ENCODE assay signal across 26 mouse cellular contexts in genomic region chr2:72769030-72769630, GRCm38 (mm10).
DNase-seq lines count a peak whose midpoint lies in the region; ATAC-seq and TF ChIP-seq lines count a peak whose summit lies in the region.
"Had no signal": no experiment of that assay in that cellular context is flagged by ENCODE, and none has a peak within 500 bp of the region (broad histone marks: within the 10 kb centered on the region; RNA-seq: fewer than 3 reads in every experiment).

No protein-coding gene starts in this region.

- ATAC-seq in liver, postnatal 0 days: 0 out of 2 replicates have a peak, but pooled peaks have one; percentile 23
- no peak for ATAC-seq in liver, embryonic 11.5 days (replicated peaks; ENCODE audit: low FRiP score)
- ATAC-seq in intestine, embryonic 16.5 days: peak; percentile 72
- ATAC-seq: forebrain, postnatal 0 days; inflammation-experienced regulatory T-cells, adult 6 months; midbrain, embryonic 15.5 days had no signal

- TF ChIP-seq EP300 in liver, postnatal 0 days (IDR thresholded peaks at IDR 0.05; ENCODE audit: low read depth): no peak

- no peaks in the 10 kb centered on the region for H3K9me3 ChIP-seq in liver, postnatal 0 days (ENCODE audit: low read length)
- H3K9me3 ChIP-seq in liver, embryonic 11.5 days (ENCODE audit: control insufficient read depth, low read length): no peaks in the 10 kb centered on the region
- H3K9me3 ChIP-seq in intestine, embryonic 16.5 days (ENCODE audit: control insufficient read depth, low read length): no peaks in the 10 kb centered on the region
- H3K9me3 ChIP-seq: embryonic facial prominence, embryonic 15.5 days; forebrain, embryonic 12.5 days; G1E; liver, embryonic 15.5 days; lung, embryonic 15.5 days; midbrain, embryonic 10.5 days; midbrain, embryonic 15.5 days; neural tube, embryonic 15.5 days had no signal

- no peak overlapping the region for H3K4me3 ChIP-seq in liver, postnatal 0 days (ENCODE audit: low read depth, low read length)
- no peak overlapping the region for H3K4me3 ChIP-seq in liver, embryonic 11.5 days (ENCODE audit: low read depth, low read length)
- no peak overlapping the region for H3K4me3 ChIP-seq in intestine, embryonic 16.5 days (ENCODE audit: low read length)
- H3K4me3 ChIP-seq: embryonic facial prominence, embryonic 15.5 days; forebrain, embryonic 12.5 days; liver, embryonic 15.5 days; lung, embryonic 15.5 days; midbrain, embryonic 10.5 days; midbrain, embryonic 15.5 days; neural tube, embryonic 15.5 days had no signal

- no peaks in the 10 kb centered on the region for H3K4me1 ChIP-seq in liver, postnatal 0 days (ENCODE audit: insufficient read depth)
- no peaks in the 10 kb centered on the region for H3K4me1 ChIP-seq in liver, embryonic 11.5 days (replicated peaks; ENCODE audit: control insufficient read depth, insufficient read depth, low read length)
- no peaks in the 10 kb centered on the region for H3K4me1 ChIP-seq in intestine, embryonic 16.5 days (ENCODE audit: control insufficient read depth, insufficient read depth, low read length)
- H3K4me1 ChIP-seq: forebrain, embryonic 12.5 days; liver, embryonic 15.5 days; lung, embryonic 15.5 days; midbrain, embryonic 10.5 days; midbrain, embryonic 15.5 days; neural tube, embryonic 15.5 days had no signal

- no peak overlapping the region for H3K27ac ChIP-seq in liver, postnatal 0 days (ENCODE audit: low read depth)
- H3K27ac ChIP-seq in liver, embryonic 11.5 days (ENCODE audit: low read depth, low read length): no peak overlapping the region
- no peak overlapping the region for H3K27ac ChIP-seq in intestine, embryonic 16.5 days (ENCODE audit: low read length)
- H3K27ac ChIP-seq: embryonic facial prominence, embryonic 15.5 days; forebrain, embryonic 12.5 days; hindbrain, embryonic 14.5 days; kidney, postnatal 0 days; liver, embryonic 15.5 days; lung, embryonic 15.5 days; midbrain, embryonic 10.5 days; midbrain, embryonic 15.5 days; neural tube, embryonic 15.5 days had no signal

- no peak overlapping the region for H3K4me2 ChIP-seq in liver, postnatal 0 days (ENCODE audit: low read depth, low read length)
- H3K4me2 ChIP-seq in liver, embryonic 11.5 days: no peak overlapping the region
- no peak overlapping the region for H3K4me2 ChIP-seq in intestine, embryonic 16.5 days (ENCODE audit: low read depth, low read length)
- H3K4me2 ChIP-seq: embryonic facial prominence, embryonic 15.5 days; forebrain, embryonic 12.5 days; hindbrain, embryonic 14.5 days; liver, embryonic 15.5 days; lung, embryonic 15.5 days; midbrain, embryonic 15.5 days; neural tube, embryonic 15.5 days had no signal

- H3K9ac ChIP-seq in liver, postnatal 0 days (replicated peaks): no peak overlapping the region
- H3K9ac ChIP-seq in liver, embryonic 11.5 days (ENCODE audit: low read depth, low read length): no peak overlapping the region
- H3K9ac ChIP-seq in intestine, embryonic 16.5 days (ENCODE audit: low read depth, low read length): no peak overlapping the region
- H3K9ac ChIP-seq: embryonic facial prominence, embryonic 15.5 days; forebrain, embryonic 12.5 days; forebrain, postnatal 0 days; hindbrain, embryonic 14.5 days; liver, embryonic 15.5 days; lung, embryonic 15.5 days; midbrain, embryonic 15.5 days; neural tube, embryonic 15.5 days had no signal

- no peaks in the 10 kb centered on the region for H3K27me3 ChIP-seq in liver, postnatal 0 days (ENCODE audit: insufficient read depth, low read length)
- H3K27me3 ChIP-seq in liver, embryonic 11.5 days (replicated peaks; ENCODE audit: control insufficient read depth, insufficient read depth, low read length): no peaks in the 10 kb centered on the region
- H3K27me3 ChIP-seq in intestine, embryonic 16.5 days (replicated peaks; ENCODE audit: control insufficient read depth, insufficient read depth, low read length): no peaks in the 10 kb centered on the region
- H3K27me3 ChIP-seq: embryonic facial prominence, embryonic 15.5 days; forebrain, embryonic 12.5 days; liver, embryonic 15.5 days; lung, embryonic 15.5 days; midbrain, embryonic 15.5 days; neural tube, embryonic 15.5 days had no signal

- DNase-seq in heart, adult 11 months: peak; percentile 87
- no peak for DNase-seq in heart, adult 8-10 months (ENCODE audit: low spot score)
- DNase-seq in liver, postnatal 0 days: peak; percentile 27
- DNase-seq in liver, embryonic 11.5 days (ENCODE audit: low spot score): no peak
- peak; percentile 22 for DNase-seq in yolk sac, embryonic 10.5 days (ENCODE audit: low spot score)
- DNase-seq in retina, embryonic 14.5 days (ENCODE audit: low spot score): no peak
- DNase-seq: adrenal gland, postnatal 14 days; cerebellum, adult 11 months; cerebellum, adult 9-11 months; forebrain, postnatal 0 days; kidney, adult 8-10 months; kidney, postnatal 4 days; right cerebral cortex, postnatal 25 days; thymus, postnatal 14 days had no signal

- TF ChIP-seq CTCF in liver, postnatal 0 days (IDR thresholded peaks at IDR 0.05; ENCODE audit: low read depth): no peak

- H3K36me3 ChIP-seq in liver, postnatal 0 days (replicated peaks; ENCODE audit: insufficient read depth, low read length): no peaks in the 10 kb centered on the region
- H3K36me3 ChIP-seq in liver, embryonic 11.5 days (ENCODE audit: control insufficient read depth, insufficient read depth, low read length): no peaks in the 10 kb centered on the region
- no peaks in the 10 kb centered on the region for H3K36me3 ChIP-seq in intestine, embryonic 16.5 days (ENCODE audit: control insufficient read depth, insufficient read depth, low read length)
- H3K36me3 ChIP-seq: embryonic facial prominence, embryonic 15.5 days; forebrain, embryonic 12.5 days; G1E; liver, embryonic 15.5 days; lung, embryonic 15.5 days; midbrain, embryonic 10.5 days; midbrain, embryonic 15.5 days; neural tube, embryonic 15.5 days had no signal

- WGBS in liver, postnatal 0 days (ENCODE audit: insufficient replicate concordance): 72% methylated on average over 11 of the region's 11 CpGs
- 80% methylated on average over 11 of the region's 11 CpGs for WGBS in liver, embryonic 11.5 days
- 60% methylated on average over 11 of the region's 11 CpGs for WGBS in intestine, embryonic 16.5 days

Comparison
In these comparisons a context has a peak if more than half of its experiments do, and no peak if none do; other contexts are left out.
1. DNase-seq: peak in heart, adult 11 months (single experiment), liver, postnatal 0 days (single experiment) and yolk sac, embryonic 10.5 days (single experiment); none in heart, adult 8-10 months (single experiment), liver, embryonic 11.5 days (single experiment) and retina, embryonic 14.5 days (single experiment).